Mouse (Mus musculus) forebrain, embryonic 13.5 days (tissue): ENCODE measurements around the gene Shisa4. TPM values are rescaled to one million over a fixed set of nuclear protein-coding genes. Genes with fewer than 3 reads are reported as not detected.

ENCODE experiments used
- ATAC-seq: fragments of 200-750 bp; cut with Nextera tagmentation; 2 replicates; pipeline ENCODE4 v1.8.0; 2017
- H3K27ac ChIP-seq: fragments of 300-500 bp; sonication (generic); 2 replicates; pipeline ENCODE4 v1.5.1; 2015; ENCODE audit warnings: inconsistent platforms, mild to moderate bottlenecking, moderate library complexity
- H3K27me3 ChIP-seq: fragments of 300-500 bp; sonication (generic); 2 replicates; pipeline ENCODE4 v1.6.1; 2015; ENCODE audit warnings: mild to moderate bottlenecking, inconsistent platforms
- H3K36me3 ChIP-seq: fragments of 300-500 bp; sonication (generic); 2 replicates; pipeline ENCODE4 v1.6.1; 2015; ENCODE audit warnings: mild to moderate bottlenecking, inconsistent platforms; ENCODE audit not compliant: poor library complexity, severe bottlenecking
- H3K4me1 ChIP-seq: fragments of 300-500 bp; sonication (generic); 2 replicates; pipeline ENCODE4 v1.6.1; 2015; ENCODE audit warnings: inconsistent platforms
- H3K4me2 ChIP-seq: fragments of 300-500 bp; sonication (generic); 2 replicates; pipeline ENCODE4 v1.6.1; 2015; ENCODE audit warnings: inconsistent platforms, mild to moderate bottlenecking, moderate library complexity
- H3K4me3 ChIP-seq: fragments of 300-500 bp; sonication (generic); 2 replicates; pipeline ENCODE4 v1.5.1; 2015; ENCODE audit warnings: mild to moderate bottlenecking, inconsistent platforms
- H3K9ac ChIP-seq: fragments of 300-500 bp; sonication (generic); 2 replicates; pipeline ENCODE4 v1.6.1; 2015; ENCODE audit warnings: mild to moderate bottlenecking, inconsistent platforms
- H3K9me3 ChIP-seq: fragments of 300-500 bp; sonication (generic); replicated peaks from 2 replicates; pipeline ENCODE4 v1.6.1; 2016; ENCODE audit warnings: inconsistent platforms
- WGBS: fragments of 180-500 bp; shearing (Covaris S2); methylation state at CpG from one replicate; pipeline ENCODE4 v1.1.7; 2015; 5-methylcytosine and 5-hydroxymethylcytosine counted together
- polyA plus RNA-seq: library from polyadenylated mRNA; unstranded; fragments of >200 nt; fragmentation: Nextera tagmentation; extraction: Ambion mirVana; gene quantifications from 2 replicates; pipeline ENCODE4 v1.2.1, GENCODE M21; 2015

Gene Shisa4
- polyA plus RNA-seq, 1 experiment from 2014 or later: 70.0 TPM

DNA sequence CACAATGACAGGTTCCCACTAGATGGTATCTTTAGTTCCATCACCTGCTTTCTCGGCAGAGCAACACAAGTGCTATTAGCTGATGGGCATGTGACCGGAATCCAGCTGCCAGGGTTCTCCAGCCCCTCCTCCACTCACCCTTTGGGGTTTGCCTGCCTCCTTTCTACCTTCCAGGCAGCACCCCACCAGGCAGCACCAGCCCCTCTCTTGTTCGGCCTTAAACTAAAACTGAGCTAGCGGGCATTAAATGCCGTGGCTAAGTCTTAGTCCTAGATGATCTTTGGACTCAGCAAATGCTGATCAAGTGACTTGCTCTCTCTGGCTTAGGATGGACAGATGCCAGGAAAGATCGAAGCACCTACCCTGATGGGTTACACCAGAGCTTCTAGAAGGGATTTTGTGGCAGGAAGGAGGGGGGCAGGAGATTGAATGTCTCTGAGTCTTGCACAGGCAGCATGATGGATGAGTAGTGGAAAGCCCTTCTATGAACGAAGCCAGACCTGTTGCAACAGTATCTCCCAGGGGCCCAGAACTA is 51.6 kb downstream of the Shisa4 start:
- peaks cover 8% of the 10 kb centered on the region; the same call in 1 of the 2 replicates for H3K27me3 ChIP-seq
- H3K4me3 ChIP-seq: no peak overlapping the region
- no peak for ATAC-seq
- no peaks in the 10 kb centered on the region for H3K36me3 ChIP-seq
- WGBS: 86% methylated on average over 7 of the region's 7 CpGs
- H3K4me2 ChIP-seq: no peak overlapping the region
- no peak overlapping the region for H3K27ac ChIP-seq
- H3K9ac ChIP-seq: no peak overlapping the region
- H3K4me1 ChIP-seq: no peaks in the 10 kb centered on the region
- no peaks in the 10 kb centered on the region for H3K9me3 ChIP-seq

Other genes with a start within 250 kb of the Shisa4 start
- 0.34 and 0.53 TPM in 2 replicates for gene Ptpn7, start 242.5 kb downstream of the Shisa4 start, polyA plus RNA-seq
- gene Arl8a, start 228.4 kb downstream of the Shisa4 start, polyA plus RNA-seq: 161 and 162 TPM in 2 replicates
- gene Gpr37l1, start 207.6 kb downstream of the Shisa4 start, polyA plus RNA-seq: not detected in 2 replicates
- gene Elf3, start 116.7 kb downstream of the Shisa4 start, polyA plus RNA-seq: 0.22 and 0.34 TPM in 2 replicates
- 86.2 and 90.3 TPM in 2 replicates for gene Rnpep, start 91.2 kb downstream of the Shisa4 start, polyA plus RNA-seq
- 167 and 179 TPM in 2 replicates for gene Timm17a, start 61.5 kb downstream of the Shisa4 start, polyA plus RNA-seq
- 0.22 and 0.30 TPM in 2 replicates for gene Lmod1, start 50.4 kb downstream of the Shisa4 start, polyA plus RNA-seq
- 149 and 167 TPM in 2 replicates for gene Ipo9, start 55.3 kb upstream of the Shisa4 start, polyA plus RNA-seq
- 30.6 and 33.3 TPM in 2 replicates for gene Nav1, start 232.1 kb upstream of the Shisa4 start, polyA plus RNA-seq